Mouse (Mus musculus): ENCODE results near the gene Prpf19. TPM values are rescaled to one million over a fixed set of nuclear protein-coding genes. Genes with fewer than 3 reads are reported as not detected.

Prpf19 gene
- polyA plus RNA-seq, 1 experiment: 175 TPM

DNA sequence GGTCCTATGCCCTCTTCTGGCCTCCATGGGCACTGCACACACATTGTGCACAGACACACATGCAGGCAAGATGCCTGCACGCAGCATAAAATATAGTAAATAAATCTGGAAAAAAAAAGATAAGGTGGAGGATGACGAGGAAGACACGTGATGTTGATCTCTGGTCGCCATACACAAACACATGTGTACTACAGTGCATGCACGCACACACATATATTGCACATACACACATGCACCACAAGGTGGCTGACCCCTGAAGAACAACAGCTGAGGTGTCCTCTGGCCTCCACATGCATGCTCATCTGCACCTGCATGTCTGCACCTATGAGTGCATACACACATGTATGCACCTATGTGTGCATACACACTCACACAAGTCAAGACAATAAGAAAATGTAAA, 41.0 kb downstream of the Prpf19 start:
- DNase-seq: no peak
- 85% methylated on average over 5 of the region's 5 CpGs for WGBS
- Histone ChIP-seq H3K4me1 (ENCODE audit: control insufficient read depth, insufficient read depth, low read length) (no peaks in the 10 kb centered on the region), H3K36me3 (ENCODE audit: control insufficient read depth, insufficient read depth, low read length) (no peaks in the 10 kb centered on the region), H3K4me3 (ENCODE audit: insufficient read depth, low read depth, low read length) (no peak overlapping the region), H3K27ac (ENCODE audit: insufficient read depth, low read depth, low read length) (no peak overlapping the region), H3K27me3 (replicated peaks; ENCODE audit: control insufficient read depth, insufficient read depth, low read length) (no peaks in the 10 kb centered on the region)
- 0 out of 2 replicates have a peak, but pooled peaks have one; percentile 2 for TF ChIP-seq CTCF (conservative IDR thresholded peaks at IDR 0.05; ENCODE audit: insufficient read depth, insufficient read length, low read depth, low read length)
- TF ChIP-seq POLR2A (IDR thresholded peaks at IDR 0.05; ENCODE audit: low read depth, low read length): no peak

DNA sequence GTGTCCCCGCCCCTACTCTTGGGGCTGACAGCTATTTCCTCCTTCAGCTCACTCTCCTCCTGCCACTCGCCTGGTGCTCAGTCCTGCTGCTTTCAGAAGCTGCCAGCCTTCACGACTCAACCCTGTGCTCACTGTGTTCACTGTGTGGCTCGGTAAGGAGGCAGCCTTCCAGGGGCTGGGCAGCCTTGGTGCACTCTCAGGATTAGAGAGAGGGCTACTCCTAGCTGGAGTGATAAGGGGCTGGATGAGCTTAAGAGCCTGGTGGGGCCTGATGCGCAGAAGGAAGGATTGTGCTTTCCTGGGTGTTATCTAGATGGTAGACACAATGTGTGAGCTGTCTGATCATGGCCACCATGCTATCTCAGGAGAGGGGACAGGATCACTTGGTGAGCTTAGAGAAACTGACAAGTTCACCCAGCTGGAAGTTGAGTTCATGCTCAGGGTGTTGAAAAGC, 42.1 kb downstream of the Prpf19 start, which contains the start of gene Ptgdr2:
Gene Ptgdr2 (plus strand): TSS at position 51 of the 454 bp plus-strand sequence.
- Histone ChIP-seq H3K4me1 (ENCODE audit: control insufficient read depth, insufficient read depth, low read length) (no peaks in the 10 kb centered on the region), H3K36me3 (ENCODE audit: control insufficient read depth, insufficient read depth, low read length) (no peaks in the 10 kb centered on the region), H3K27me3 (replicated peaks; ENCODE audit: control insufficient read depth, insufficient read depth, low read length) (no peaks in the 10 kb centered on the region), H3K4me3 (ENCODE audit: insufficient read depth, low read depth, low read length) (no peak within 1 kb of the TSS), H3K27ac (ENCODE audit: insufficient read depth, low read depth, low read length) (no peak within 1 kb of the TSS)
- WGBS: 53% methylated on average over 5 of the region's 5 CpGs
- no peak for TF ChIP-seq POLR2A (IDR thresholded peaks at IDR 0.05; ENCODE audit: low read depth, low read length)
- TF ChIP-seq CTCF (conservative IDR thresholded peaks at IDR 0.05; ENCODE audit: insufficient read depth, insufficient read length, low read depth, low read length): no peak
- DNase-seq: no peak

DNA sequence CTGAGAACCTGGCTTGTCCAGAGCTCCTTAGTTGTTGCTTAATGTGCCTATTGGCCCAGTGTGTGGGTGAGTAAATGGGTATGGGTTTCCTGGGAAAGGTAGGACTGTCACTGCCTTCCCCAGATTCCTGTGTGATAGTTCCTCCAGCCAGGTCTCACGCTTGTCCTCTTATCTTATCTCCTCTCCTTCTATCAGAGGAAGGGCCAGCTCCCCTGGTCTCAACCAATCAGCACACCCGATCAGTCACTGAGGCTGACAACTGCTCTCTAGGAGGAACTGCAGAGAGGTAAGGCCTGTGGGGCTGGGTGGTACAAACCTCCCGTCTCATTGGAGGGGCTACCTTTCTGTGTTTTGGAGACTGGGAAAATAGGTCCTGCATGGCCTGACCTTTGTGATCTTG, 43.7 kb downstream of the Prpf19 start:
- no peak for DNase-seq
- Histone ChIP-seq H3K4me1 (ENCODE audit: control insufficient read depth, insufficient read depth, low read length) (no peaks in the 10 kb centered on the region), H3K27ac (ENCODE audit: insufficient read depth, low read depth, low read length) (no peak overlapping the region), H3K36me3 (ENCODE audit: control insufficient read depth, insufficient read depth, low read length) (no peaks in the 10 kb centered on the region), H3K4me3 (ENCODE audit: insufficient read depth, low read depth, low read length) (no peak overlapping the region), H3K27me3 (replicated peaks; ENCODE audit: control insufficient read depth, insufficient read depth, low read length) (no peaks in the 10 kb centered on the region)
- TF ChIP-seq POLR2A (IDR thresholded peaks at IDR 0.05; ENCODE audit: low read depth, low read length) (no peak), CTCF (conservative IDR thresholded peaks at IDR 0.05; ENCODE audit: insufficient read depth, insufficient read length, low read depth, low read length) (no peak)
- WGBS: 85% methylated on average over 3 of the region's 3 CpGs

DNA sequence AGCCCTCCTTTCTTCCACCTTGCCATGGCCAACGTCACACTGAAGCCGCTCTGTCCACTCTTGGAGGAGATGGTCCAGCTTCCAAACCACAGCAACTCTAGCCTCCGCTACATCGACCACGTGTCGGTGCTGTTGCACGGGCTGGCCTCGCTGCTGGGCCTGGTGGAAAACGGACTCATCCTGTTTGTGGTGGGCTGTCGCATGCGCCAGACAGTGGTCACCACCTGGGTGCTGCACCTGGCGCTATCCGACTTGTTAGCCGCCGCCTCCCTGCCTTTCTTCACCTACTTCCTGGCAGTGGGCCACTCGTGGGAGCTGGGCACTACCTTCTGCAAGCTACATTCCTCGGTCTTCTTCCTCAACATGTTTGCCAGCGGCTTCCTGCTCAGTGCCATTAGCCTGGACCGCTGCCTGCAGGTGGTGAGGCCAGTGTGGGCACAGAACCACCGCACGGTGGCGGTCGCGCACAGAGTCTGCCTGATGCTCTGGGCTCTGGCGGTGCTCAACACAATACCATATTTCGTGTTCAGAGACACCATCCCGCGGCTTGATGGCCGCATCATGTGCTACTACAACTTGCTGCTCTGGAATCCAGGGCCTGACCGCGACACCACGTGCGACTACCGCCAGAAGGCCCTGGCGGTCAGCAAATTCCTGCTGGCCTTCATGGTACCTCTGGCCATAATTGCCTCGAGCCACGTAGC, 45.2 kb downstream of the Prpf19 start:
- peak; percentile 81 for DNase-seq
- peak overlapping the region; percentile 4; the same call in 1 of the 2 replicates for H3K4me3 ChIP-seq (ENCODE audit: insufficient read depth, low read depth, low read length)
- 18% methylated on average over 37 of the region's 37 CpGs for WGBS
- H3K4me1 ChIP-seq (ENCODE audit: control insufficient read depth, insufficient read depth, low read length): no peaks in the 10 kb centered on the region
- TF ChIP-seq POLR2A (IDR thresholded peaks at IDR 0.05; ENCODE audit: low read depth, low read length) (no peak), CTCF (conservative IDR thresholded peaks at IDR 0.05; ENCODE audit: insufficient read depth, insufficient read length, low read depth, low read length) (peak; percentile 88)
- H3K27ac ChIP-seq (ENCODE audit: insufficient read depth, low read depth, low read length): no peak overlapping the region
- H3K27me3 ChIP-seq (replicated peaks; ENCODE audit: control insufficient read depth, insufficient read depth, low read length): no peaks in the 10 kb centered on the region
- H3K36me3 ChIP-seq (ENCODE audit: control insufficient read depth, insufficient read depth, low read length): no peaks in the 10 kb centered on the region

DNA sequence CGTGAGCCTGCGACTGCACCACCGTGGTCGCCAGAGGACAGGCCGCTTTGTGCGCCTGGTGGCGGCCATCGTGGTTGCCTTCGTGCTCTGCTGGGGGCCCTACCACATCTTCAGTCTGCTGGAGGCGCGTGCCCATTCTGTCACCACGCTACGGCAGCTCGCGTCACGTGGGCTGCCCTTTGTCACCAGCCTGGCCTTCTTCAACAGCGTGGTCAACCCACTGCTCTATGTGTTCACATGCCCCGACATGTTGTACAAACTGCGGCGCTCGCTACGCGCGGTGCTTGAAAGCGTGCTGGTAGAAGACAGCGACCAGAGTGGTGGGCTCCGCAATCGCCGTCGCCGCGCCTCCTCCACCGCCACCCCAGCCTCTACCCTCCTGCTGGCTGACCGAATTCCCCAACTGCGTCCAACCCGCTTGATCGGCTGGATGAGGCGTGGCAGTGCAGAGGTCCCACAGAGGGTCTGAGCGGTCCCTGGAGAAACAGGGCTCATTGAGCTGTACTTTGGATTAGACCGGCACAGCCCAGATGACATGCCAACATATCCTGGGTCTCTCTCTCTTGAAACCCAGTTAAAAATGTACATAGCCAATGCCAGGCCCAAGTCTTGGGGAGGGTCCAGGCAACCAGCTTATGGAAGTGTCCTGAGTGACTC, 45.9 kb downstream of the Prpf19 start:
- H3K27ac ChIP-seq (ENCODE audit: insufficient read depth, low read depth, low read length): no peak overlapping the region
- H3K4me1 ChIP-seq (ENCODE audit: control insufficient read depth, insufficient read depth, low read length): no peaks in the 10 kb centered on the region
- DNase-seq: no peak
- H3K27me3 ChIP-seq (replicated peaks; ENCODE audit: control insufficient read depth, insufficient read depth, low read length): no peaks in the 10 kb centered on the region
- H3K36me3 ChIP-seq (ENCODE audit: control insufficient read depth, insufficient read depth, low read length): no peaks in the 10 kb centered on the region
- WGBS: 12% methylated on average over 40 of the region's 40 CpGs
- TF ChIP-seq CTCF (conservative IDR thresholded peaks at IDR 0.05; ENCODE audit: insufficient read depth, insufficient read length, low read depth, low read length): no peak
- TF ChIP-seq POLR2A (IDR thresholded peaks at IDR 0.05; ENCODE audit: low read depth, low read length): no peak
- H3K4me3 ChIP-seq (ENCODE audit: insufficient read depth, low read depth, low read length): peak overlapping the region; percentile 4; the same call in 1 of the 2 replicates

DNA sequence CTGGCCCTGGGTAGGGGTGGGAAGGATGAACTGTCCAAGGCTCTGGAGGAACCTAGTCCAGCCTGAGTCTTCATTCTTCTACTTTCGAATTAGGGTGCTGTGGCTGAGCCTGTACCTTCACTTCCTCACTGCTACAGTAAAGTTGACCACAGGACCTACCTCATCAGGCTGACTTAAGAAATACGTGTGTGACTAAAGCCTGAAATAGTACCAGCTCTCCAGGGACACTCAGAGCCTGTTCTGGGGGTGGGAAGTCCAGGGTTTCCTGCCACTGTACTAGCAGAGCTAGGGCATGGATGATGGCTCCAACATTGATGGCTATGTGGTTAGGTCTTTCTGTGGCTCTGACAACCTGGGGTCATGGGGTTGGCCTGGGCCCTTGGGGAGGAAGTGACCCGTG, 48.9 kb downstream of the Prpf19 start:
- no peaks in the 10 kb centered on the region for H3K27me3 ChIP-seq (replicated peaks; ENCODE audit: control insufficient read depth, insufficient read depth, low read length)
- H3K27ac ChIP-seq (ENCODE audit: insufficient read depth, low read depth, low read length): no peak overlapping the region
- DNase-seq: no peak
- H3K4me1 ChIP-seq (ENCODE audit: control insufficient read depth, insufficient read depth, low read length): peaks cover 10% of the 10 kb centered on the region; the same call in 1 of the 2 replicates
- no peak overlapping the region for H3K4me3 ChIP-seq (ENCODE audit: insufficient read depth, low read depth, low read length)
- 84% methylated on average over 3 of the region's 3 CpGs for WGBS
- no peaks in the 10 kb centered on the region for H3K36me3 ChIP-seq (ENCODE audit: control insufficient read depth, insufficient read depth, low read length)
- TF ChIP-seq POLR2A (IDR thresholded peaks at IDR 0.05; ENCODE audit: low read depth, low read length): no peak
- no peak for TF ChIP-seq CTCF (conservative IDR thresholded peaks at IDR 0.05; ENCODE audit: insufficient read depth, insufficient read length, low read depth, low read length)

DNA sequence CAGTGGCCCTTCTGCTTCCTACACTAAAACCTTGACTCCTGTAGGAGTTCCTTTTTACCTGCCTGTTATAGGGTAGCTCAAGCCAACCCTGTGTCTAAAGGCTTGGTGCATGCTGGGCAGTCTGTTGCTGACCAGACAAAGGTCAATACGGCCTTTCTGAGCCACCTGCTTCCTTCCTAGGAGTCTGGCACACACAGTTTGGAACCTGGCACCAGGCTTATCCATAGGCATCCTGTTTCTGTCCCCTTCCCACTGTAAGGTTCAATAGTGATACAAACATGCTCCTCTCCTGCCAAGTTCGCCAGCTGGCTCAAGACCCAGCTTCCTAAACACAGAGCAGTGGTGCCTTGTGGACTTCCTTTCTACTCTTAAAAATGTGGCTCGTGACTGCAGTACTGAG, 51.5 kb downstream of the Prpf19 start:
- WGBS: 62% methylated on average over 3 of the region's 3 CpGs
- H3K4me3 ChIP-seq (ENCODE audit: insufficient read depth, low read depth, low read length): no peak overlapping the region

More for the DNA sequence above, 51.5 kb downstream of the Prpf19 start:
- no peak overlapping the region for H3K27ac ChIP-seq (ENCODE audit: insufficient read depth, low read depth, low read length)
- TF ChIP-seq CTCF (conservative IDR thresholded peaks at IDR 0.05; ENCODE audit: insufficient read depth, insufficient read length, low read depth, low read length): no peak
- no peak for TF ChIP-seq POLR2A (IDR thresholded peaks at IDR 0.05; ENCODE audit: low read depth, low read length)
- H3K27me3 ChIP-seq (replicated peaks; ENCODE audit: control insufficient read depth, insufficient read depth, low read length): no peaks in the 10 kb centered on the region
- no peak for DNase-seq
- no peaks in the 10 kb centered on the region for H3K36me3 ChIP-seq (ENCODE audit: control insufficient read depth, insufficient read depth, low read length)
- peaks cover 10% of the 10 kb centered on the region for H3K4me1 ChIP-seq (ENCODE audit: control insufficient read depth, insufficient read depth, low read length)
